21 mouse cellular contexts compared by ENCODE assay signal in genomic region chr10:111913066-111913785, GRCm38 (mm10). TPM values are rescaled to one million over a fixed set of nuclear protein-coding genes. Genes with fewer than 3 reads are reported as not detected.
DNase-seq lines count a peak whose midpoint lies in the region; ATAC-seq and TF ChIP-seq lines count a peak whose summit lies in the region.
"Had no signal": no experiment of that assay in that cellular context is flagged by ENCODE, and none has a peak within 500 bp of the region (broad histone marks: within the 10 kb centered on the region; RNA-seq: fewer than 3 reads in every experiment).

No protein-coding gene starts in this region.

- ATAC-seq in heart, embryonic 11.5 days (replicated peaks; ENCODE audit: insufficient number of reproducible peaks, low FRiP score, low TSS enrichment), result no peak
- ATAC-seq: CD4-positive, CD25-positive, alpha-beta regulatory T cell, adult 4 months; forebrain, embryonic 13.5 days; forebrain, embryonic 16.5 days; hindbrain, embryonic 16.5 days; inflammation-experienced regulatory T-cells, adult 6 months; intestine, embryonic 16.5 days had no signal

- no peak for TF ChIP-seq CTCF in ES-Bruce4 (IDR thresholded peaks at IDR 0.05; ENCODE audit: low read depth, low read length)

- H3K4me1 ChIP-seq in heart, embryonic 11.5 days (ENCODE audit: control insufficient read depth, insufficient read depth, low read length), result no peaks in the 10 kb centered on the region
- no peaks in the 10 kb centered on the region for H3K4me1 ChIP-seq in ES-Bruce4 (ENCODE audit: control insufficient read depth, insufficient read depth, low read length)
- H3K4me1 ChIP-seq: heart, embryonic 10.5 days had no signal

- H3K9me3 ChIP-seq in heart, embryonic 11.5 days (replicated peaks; ENCODE audit: control insufficient read depth, low read length), result no peaks in the 10 kb centered on the region
- peaks cover 29% of the 10 kb centered on the region for H3K9me3 ChIP-seq in ES-Bruce4 (replicated peaks; ENCODE audit: control insufficient read depth, insufficient read depth, low read length, poor library complexity, severe bottlenecking)
- H3K9me3 ChIP-seq: forebrain, embryonic 10.5 days; forebrain, embryonic 13.5 days; heart, embryonic 10.5 days; hindbrain, embryonic 13.5 days had no signal

- no peak overlapping the region for H3K4me2 ChIP-seq in heart, embryonic 11.5 days
- H3K4me2 ChIP-seq: forebrain, embryonic 13.5 days; hindbrain, embryonic 13.5 days had no signal

- H3K9ac ChIP-seq in heart, embryonic 11.5 days (ENCODE audit: low read depth, low read length), result no peak overlapping the region
- no peak overlapping the region for H3K9ac ChIP-seq in ES-Bruce4 (ENCODE audit: low read depth, poor library complexity, severe bottlenecking)
- H3K9ac ChIP-seq: forebrain, embryonic 13.5 days; hindbrain, embryonic 13.5 days had no signal

- TF ChIP-seq EP300 in ES-Bruce4 (IDR thresholded peaks at IDR 0.05; ENCODE audit: insufficient read depth, low read depth, low read length), result no peak

- no peaks in the 10 kb centered on the region for H3K27me3 ChIP-seq in heart, embryonic 11.5 days (ENCODE audit: control insufficient read depth, insufficient read depth, low read length)
- H3K27me3 ChIP-seq in ES-Bruce4 (ENCODE audit: control insufficient read depth, insufficient read depth, low read length, poor library complexity, severe bottlenecking), result no peaks in the 10 kb centered on the region
- H3K27me3 ChIP-seq: forebrain, embryonic 13.5 days; hindbrain, embryonic 13.5 days had no signal

- DNase-seq in heart, adult 11 months, result peak; percentile 77
- DNase-seq in ES-CJ7 (ENCODE audit: low read depth, low spot score) (peak; percentile 84), ZHBTc4 (ENCODE audit: low read depth, low spot score) (peak; percentile 87), liver (no peak)
- no peak for DNase-seq in retina, postnatal 1 day
- DNase-seq: adrenal gland, postnatal 10 days; adrenal gland, postnatal 36 days; gastrocnemius, postnatal 25 days; kidney, adult 18-20 months had no signal

- H3K27ac ChIP-seq in heart, embryonic 11.5 days (ENCODE audit: low read depth, low read length), result no peak overlapping the region
- H3K27ac ChIP-seq in ES-Bruce4 (ENCODE audit: insufficient read depth, low read length), result peak overlapping the region; percentile 87
- H3K27ac ChIP-seq: forebrain, embryonic 10.5 days; forebrain, embryonic 13.5 days; heart, adult 2 months; heart, embryonic 10.5 days; hindbrain, embryonic 13.5 days had no signal

- 83% methylated on average over 20 of the region's 20 CpGs for WGBS in heart, embryonic 11.5 days (ENCODE audit: insufficient replicate concordance)

- H3K36me3 ChIP-seq in heart, embryonic 11.5 days (ENCODE audit: control insufficient read depth, insufficient read depth, low read length), result no peaks in the 10 kb centered on the region
- H3K36me3 ChIP-seq in ES-Bruce4 (ENCODE audit: control insufficient read depth, insufficient read depth, low read length, poor library complexity, severe bottlenecking), result no peaks in the 10 kb centered on the region
- H3K36me3 ChIP-seq: forebrain, embryonic 10.5 days; heart, embryonic 10.5 days; hindbrain, embryonic 13.5 days had no signal

- H3K4me3 ChIP-seq in heart, embryonic 11.5 days (ENCODE audit: low read depth, low read length), result no peak overlapping the region
- H3K4me3 ChIP-seq in ES-Bruce4 (ENCODE audit: low read depth, low read length), result no peak overlapping the region
- H3K4me3 ChIP-seq: forebrain, embryonic 10.5 days; forebrain, embryonic 13.5 days; heart, adult 2 months; heart, embryonic 10.5 days; hindbrain, embryonic 13.5 days had no signal

- no peak for TF ChIP-seq POLR2A in ES-Bruce4 (IDR thresholded peaks at IDR 0.05; ENCODE audit: insufficient read depth, low read length)

RNA-seq across cellular contexts. Expression of gene Krr1, which starts 59.2 kb away (rescaled TPM):
- polyA plus RNA-seq in heart, embryonic 11.5 days (2014; fragmentation: Nextera tagmentation; extraction: Ambion mirVana), result 35.4 and 35.6 TPM in 2 replicates
- 63.6 and 77.1 TPM in 2 replicates for polyA plus RNA-seq in ES-Bruce4 (2011; ENCODE audit: insufficient read depth, insufficient read length, low read depth, missing spikeins)

Comparison
In these comparisons a context has a peak if more than half of its experiments do, and no peak if none do; other contexts are left out.
1. DNase-seq: peak in heart, adult 11 months (single experiment), ES-CJ7 (single experiment) and ZHBTc4 (single experiment); none in retina, postnatal 1 day (single experiment) and liver (single experiment).